Mouse (Mus musculus) midbrain, postnatal 0 days (tissue): ENCODE results near the gene Trmt61a. TPM values are rescaled to one million over a fixed set of nuclear protein-coding genes. Genes with fewer than 3 reads are reported as not detected.
"Not testable (repeated sequence)": the region's sequence is repeated elsewhere in the genome, so short reads cannot be mapped to it uniquely, and the experiment has no call there.

Experiments used
- ATAC-seq: fragments of 200-750 bp; cut with Nextera tagmentation; 2 replicates; pipeline ENCODE4 v1.8.0; 2017; ENCODE audit warnings: moderate number of reproducible peaks, mild to moderate bottlenecking, moderate TSS enrichment, moderate library complexity; ENCODE audit not compliant: low FRiP score
- DNase-seq: peaks from one replicate; pipeline ENCODE4 v3.0.0-alpha.2; 2015; ENCODE audit warnings: low spot score
- H3K27ac ChIP-seq: fragments of 300-500 bp; sonication (generic); 2 replicates; pipeline ENCODE4 v1.5.1; 2014; ENCODE audit warnings: low read depth, mild to moderate bottlenecking, low read length, mixed read lengths
- H3K27me3 ChIP-seq: fragments of 300-500 bp; sonication (generic); 2 replicates; pipeline ENCODE4 v1.6.1; 2014; ENCODE audit warnings: low read length, control low read depth, mixed read lengths; ENCODE audit not compliant: insufficient read depth
- H3K36me3 ChIP-seq: fragments of 300-500 bp; sonication (generic); 2 replicates; pipeline ENCODE4 v1.6.1; 2014; ENCODE audit warnings: low read length, control low read depth, mixed read lengths; ENCODE audit not compliant: insufficient read depth
- H3K4me1 ChIP-seq: fragments of 300-500 bp; sonication (generic); 2 replicates; pipeline ENCODE4 v1.6.1; 2014; ENCODE audit warnings: mild to moderate bottlenecking, control low read depth, antibody characterized with exemption, low read length, mixed read lengths; ENCODE audit not compliant: insufficient read depth
- H3K4me2 ChIP-seq: fragments of 300-500 bp; sonication (generic); 2 replicates; pipeline ENCODE4 v1.6.1; 2014; ENCODE audit warnings: low read depth, mild to moderate bottlenecking, low read length, mixed read lengths; ENCODE audit not compliant: poor library complexity, severe bottlenecking
- H3K4me3 ChIP-seq: fragments of 300-500 bp; sonication (generic); 2 replicates; pipeline ENCODE4 v1.5.1; 2014; ENCODE audit warnings: low read depth, mild to moderate bottlenecking, low read length, moderate library complexity
- H3K9ac ChIP-seq: fragments of 300-500 bp; sonication (generic); replicated peaks from 2 replicates; pipeline ENCODE4 v1.6.1; 2014; ENCODE audit warnings: mild to moderate bottlenecking, low read length, moderate library complexity, mixed read lengths; ENCODE audit not compliant: poor library complexity, severe bottlenecking
- H3K9me3 ChIP-seq: fragments of 300-500 bp; sonication (generic); 2 replicates; pipeline ENCODE4 v1.6.1; 2016; ENCODE audit warnings: low read length, control low read depth
- CTCF ChIP-seq: IDR thresholded peaks from 2 replicates; pipeline ENCODE4 v1.5.1; 2016; ENCODE audit warnings: antibody characterized with exemption, mild to moderate bottlenecking
- WGBS: fragments of 180-500 bp; shearing (Covaris S2); extraction: QIAGEN DNeasy Blood & Tissue Kit; methylation state at CpG from one replicate; pipeline ENCODE4 v1.1.7; 2014; 5-methylcytosine and 5-hydroxymethylcytosine counted together
- polyA plus RNA-seq: library from polyadenylated mRNA; unstranded; fragments of >200 nt; fragmentation: Nextera tagmentation; extraction: Ambion mirVana; gene quantifications from 2 replicates; pipeline ENCODE4 v1.2.1, GENCODE M21; 2015
- total RNA-seq: library from RNA; depleted of rRNA; stranded (reverse); fragments of >200 nt; gene quantifications from 2 replicates; pipeline ENCODE4 v1.2.3, GENCODE M21; 2014

Trmt61a gene
- total and polyA plus RNA-seq, 2 experiments from 2014 or later: 8.7 to 27.5 TPM

GRCm38 (mm10) chr12:111704609-111705008, 26.7 kb downstream of the Trmt61a start:
- ATAC-seq: no peak

DNA sequence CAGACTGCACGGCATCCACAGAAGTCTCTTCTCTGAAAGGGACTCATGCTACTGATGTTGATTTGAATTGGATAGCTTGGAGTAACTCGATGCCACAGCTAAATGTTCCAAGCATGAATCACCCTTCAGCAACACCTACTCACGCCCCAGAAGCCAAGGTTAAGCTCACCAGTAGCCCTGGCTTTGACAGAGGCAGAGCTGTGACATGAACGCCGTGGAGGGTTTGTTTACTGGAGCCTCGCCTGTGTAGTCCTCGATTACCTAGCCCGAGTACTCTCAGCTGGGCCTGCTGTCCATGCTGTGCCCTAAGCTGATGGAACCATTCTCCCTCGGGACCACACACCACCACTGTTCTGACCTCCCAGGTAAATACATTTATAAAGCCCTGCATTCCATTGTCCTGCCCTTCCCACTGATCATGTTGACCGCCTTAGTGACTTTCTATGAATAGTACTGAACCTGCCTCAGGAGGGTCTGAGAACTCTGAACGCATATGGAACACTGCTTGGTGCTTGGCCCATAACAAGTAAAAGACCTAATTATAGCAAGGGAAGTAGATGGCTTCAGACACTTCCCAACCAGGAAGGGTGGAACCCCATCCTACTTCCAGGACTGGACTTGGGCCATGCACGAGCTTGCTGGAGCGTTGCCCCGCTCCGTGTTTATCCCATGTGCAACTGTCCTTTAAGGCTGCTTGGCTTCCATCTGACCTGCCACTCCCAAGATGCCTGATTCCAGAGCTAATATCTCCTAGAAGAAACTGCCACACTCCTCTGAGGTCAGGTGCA, 27.5 kb downstream of the Trmt61a start:
- peaks cover 21% of the 10 kb centered on the region for H3K36me3 ChIP-seq
- no peaks in the 10 kb centered on the region for H3K27me3 ChIP-seq
- ATAC-seq (no peak), DNase-seq (no peak)
- no peak overlapping the region for H3K27ac ChIP-seq
- no peak for TF ChIP-seq CTCF
- no peak overlapping the region for H3K4me2 ChIP-seq
- H3K9me3 ChIP-seq: no peaks in the 10 kb centered on the region
- H3K4me1 ChIP-seq: no peaks in the 10 kb centered on the region
- 0 out of 2 replicates have a peak overlapping the region, but pooled peaks have one; percentile 33 for H3K9ac ChIP-seq
- H3K4me3 ChIP-seq: no peak overlapping the region
- WGBS: 77% methylated on average over 15 of the region's 15 CpGs

More at GRCm38 (mm10) chr12:111704609-111705008, 26.7 kb downstream of the Trmt61a start:
- H3K9ac ChIP-seq: no peak overlapping the region; the same call in 1 of the 2 replicates
- peaks cover 13% of the 10 kb centered on the region for H3K36me3 ChIP-seq
- H3K4me1 ChIP-seq: no peaks in the 10 kb centered on the region
- no peaks in the 10 kb centered on the region for H3K27me3 ChIP-seq
- no peak overlapping the region for H3K27ac ChIP-seq
- no peaks in the 10 kb centered on the region for H3K9me3 ChIP-seq
- WGBS: 51% methylated on average over 9 of the region's 9 CpGs
- H3K4me2 ChIP-seq: no peak overlapping the region
- H3K4me3 ChIP-seq: no peak overlapping the region
- DNase-seq: peak; percentile 20
- TF ChIP-seq CTCF: no peak

- TF ChIP-seq CTCF: no peak
- WGBS: 76% methylated on average over 4 of the region's 4 CpGs
- DNase-seq (no peak), ATAC-seq (no peak)
- Histone ChIP-seq H3K9ac (no peak overlapping the region), H3K4me2 (no peak overlapping the region), H3K36me3 (peaks cover 27% of the 10 kb centered on the region), H3K27me3 (no peaks in the 10 kb centered on the region), H3K4me1 (peaks cover 4% of the 10 kb centered on the region; the same call in 1 of the 2 replicates), H3K27ac (no peak overlapping the region), H3K9me3 (no peaks in the 10 kb centered on the region), H3K4me3 (no peak overlapping the region)
Measured at GRCm38 (mm10) chr12:111708181-111708580, 30.3 kb downstream of the Trmt61a start.

DNA sequence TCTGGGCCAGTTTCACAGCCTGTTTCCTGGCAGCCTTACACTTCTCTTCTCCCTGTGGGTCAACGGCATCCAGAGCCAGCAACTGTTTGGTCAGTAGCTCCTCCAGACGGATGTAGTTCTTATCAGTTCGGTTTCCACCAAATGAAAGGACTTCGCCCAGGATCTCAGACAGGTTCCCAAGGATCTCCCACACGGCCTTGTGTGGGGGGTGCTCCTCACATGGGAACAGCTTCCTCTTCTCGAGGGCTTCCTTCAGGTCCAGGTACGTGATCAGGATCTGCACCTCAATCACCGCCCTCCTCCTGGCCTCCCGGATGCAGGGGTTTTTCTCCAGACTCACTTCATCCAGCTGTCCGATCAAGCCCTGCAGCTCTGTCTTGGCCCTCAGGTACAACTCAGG, 32.2 kb downstream of the Trmt61a start:
- ATAC-seq: no peak
- no peak overlapping the region for H3K4me3 ChIP-seq

DNA sequence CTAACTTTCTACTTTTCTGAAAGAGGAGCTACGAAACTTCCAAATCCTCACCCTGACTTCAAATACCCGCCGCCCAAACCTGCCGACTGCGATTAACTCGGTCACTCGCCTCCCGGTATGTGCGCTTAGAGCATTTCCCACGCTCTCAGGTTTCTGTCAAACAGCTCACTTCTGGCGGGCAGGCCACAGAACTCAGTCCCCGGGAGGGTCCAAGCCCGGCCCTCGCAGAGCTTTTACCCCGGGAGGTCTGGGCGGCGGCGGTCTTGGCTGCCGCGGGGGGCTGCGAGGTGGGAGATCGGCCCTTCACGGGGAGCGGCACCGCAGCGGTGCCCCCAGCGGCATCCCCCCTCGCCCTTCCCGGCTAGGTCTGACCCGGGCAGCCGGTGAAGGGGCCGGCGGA, 34.6 kb downstream of the Trmt61a start:
- Histone ChIP-seq H3K4me1 (peaks cover 4% of the 10 kb centered on the region; the same call in 1 of the 2 replicates), H3K9ac (peak overlapping the region; percentile 92), H3K36me3 (peaks cover 23% of the 10 kb centered on the region), H3K9me3 (no peaks in the 10 kb centered on the region), H3K27me3 (no peaks in the 10 kb centered on the region), H3K27ac (peak overlapping the region; percentile 91), H3K4me3 (peak overlapping the region; percentile 97), H3K4me2 (peak overlapping the region; percentile 86)
- under 1% methylated on average over 27 of the region's 33 CpGs for WGBS
- peak; percentile 3; the same call in 1 of the 2 replicates for ATAC-seq
- DNase-seq: no peak
- no peak for TF ChIP-seq CTCF

More for the DNA sequence above, 32.2 kb downstream of the Trmt61a start:
- H3K4me2 ChIP-seq: no peak overlapping the region
- peaks cover 27% of the 10 kb centered on the region for H3K36me3 ChIP-seq
- DNase-seq: no peak
- H3K9me3 ChIP-seq: no peaks in the 10 kb centered on the region
- no peak overlapping the region for H3K27ac ChIP-seq
- peaks cover 4% of the 10 kb centered on the region; the same call in 1 of the 2 replicates for H3K4me1 ChIP-seq
- 89% methylated on average over 10 of the region's 10 CpGs for WGBS
- H3K9ac ChIP-seq: no peak overlapping the region
- H3K27me3 ChIP-seq: no peaks in the 10 kb centered on the region
- no peak for TF ChIP-seq CTCF

DNA sequence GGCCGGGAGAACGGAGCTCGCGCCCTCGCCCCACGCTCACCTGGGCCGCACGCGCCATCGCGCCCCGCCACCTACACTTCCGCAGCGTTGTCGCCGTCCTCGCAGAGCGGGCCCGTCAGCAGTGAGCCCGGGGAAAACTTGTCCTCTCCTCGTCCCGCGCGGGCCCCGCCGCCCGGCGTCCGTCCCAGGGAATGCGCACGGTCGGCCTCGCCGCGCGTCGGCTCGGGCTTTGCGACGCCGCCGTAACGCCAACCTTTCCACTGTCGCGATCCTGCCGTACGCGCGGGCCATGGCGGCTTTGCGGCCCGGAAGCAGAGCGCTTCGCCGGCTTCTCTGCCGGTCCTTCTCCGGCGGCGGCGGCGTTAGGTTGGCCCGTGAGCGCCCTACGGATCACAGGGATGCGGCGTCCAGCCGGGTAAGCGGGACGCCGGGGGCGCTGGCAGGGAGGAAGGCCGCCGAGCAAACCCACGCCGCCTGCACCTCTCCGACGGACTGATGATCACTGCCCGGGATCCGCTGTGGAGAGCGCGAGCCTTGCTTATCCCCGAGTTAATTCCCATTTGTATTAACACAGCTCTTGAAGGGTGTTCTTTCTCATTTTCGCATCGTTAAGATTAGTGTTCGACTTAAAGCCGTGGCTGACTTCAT, 35.2 kb downstream of the Trmt61a start, which contains the start of the genes Bag5 and Apopt1:
TSS of gene Bag5 (minus strand) at position 254 of the 648 bp plus-strand sequence.
TSS of gene Apopt1 (plus strand) at position 258 of the 648 bp plus-strand sequence.
- WGBS: 3% methylated on average over 72 of the region's 86 CpGs

GRCm38 (mm10) chr12:111713880-111714279, 36.0 kb downstream of the Trmt61a start:
- not testable (repeated sequence) for H3K27me3 ChIP-seq, H3K9ac ChIP-seq, H3K27ac ChIP-seq, H3K4me1 ChIP-seq, DNase-seq, ATAC-seq, H3K9me3 ChIP-seq
- peaks cover 15% of the 10 kb centered on the region for H3K36me3 ChIP-seq
- peak overlapping the region; percentile 86 for H3K4me2 ChIP-seq
- peak overlapping the region; percentile 97 for H3K4me3 ChIP-seq
- 81% methylated on average over 6 of the region's 6 CpGs for WGBS

More for the DNA sequence above, 35.2 kb downstream of the Trmt61a start, which contains the start of the genes Bag5 and Apopt1:
- DNase-seq: peak; percentile 95
- H3K4me3 ChIP-seq: peak within 1 kb of the TSS; percentile 97
- peak; percentile 94 for ATAC-seq
- H3K27ac ChIP-seq: peak within 1 kb of the TSS; percentile 91
- H3K9ac ChIP-seq: peak within 1 kb of the TSS; percentile 92
- H3K36me3 ChIP-seq: peaks cover 18% of the 10 kb centered on the region
- peak within 1 kb of the TSS; percentile 86 for H3K4me2 ChIP-seq
- TF ChIP-seq CTCF: peak; percentile 46; the same call in 1 of the 2 replicates
- no peaks in the 10 kb centered on the region for H3K27me3 ChIP-seq
- peaks cover 4% of the 10 kb centered on the region; the same call in 1 of the 2 replicates for H3K4me1 ChIP-seq
- no peaks in the 10 kb centered on the region for H3K9me3 ChIP-seq
